Mouse (Mus musculus): ENCODE data around the gene Gcsh. TPM values are rescaled to one million over a fixed set of nuclear protein-coding genes. Genes with fewer than 3 reads are reported as not detected.

Gene Gcsh
- total RNA-seq (2021) = 10 to 100 TPM; 43.9 to 50.1 TPM
- long read RNA-seq, transcript Gcsh-201 (5 exons, 1,443 nt) = major isoform, 37 of 40 reads
- long read RNA-seq, partial matches to known transcripts = 2 of 40 reads
- long read RNA-seq, other reads (novel, unspliced or antisense) = 1 of 40 reads

GRCm38 (mm10) chr8:116993095-116993867 is at the start of gene Gcsh:
Gene Gcsh, minus strand, starts transcription at chr8:116993537.
- DNase-seq (ENCODE audit: low spot score in 2 of 2) = peak; percentile 98 to 99

- peak in 1 of 2 experiments; percentile 16 for DNase-seq (ENCODE audit: low spot score in 2 of 2)
Measured at GRCm38 (mm10) chr8:117039843-117040242, 46.5 kb upstream of the Gcsh start.

GRCm38 (mm10) chr8:117037374-117037935 is 44.1 kb upstream of the Gcsh start:
- no peak for DNase-seq (ENCODE audit: low spot score in 2 of 2)

- DNase-seq (ENCODE audit: low spot score in 2 of 2) = no peak
Measured at GRCm38 (mm10) chr8:117033393-117033792, 40.1 kb upstream of the Gcsh start.

- DNase-seq (ENCODE audit: low spot score in 2 of 2) = no peak
Measured at GRCm38 (mm10) chr8:117032609-117033008, 39.3 kb upstream of the Gcsh start.

- DNase-seq (ENCODE audit: low spot score in 2 of 2) = no peak
Measured at GRCm38 (mm10) chr8:117031476-117031875, 38.1 kb upstream of the Gcsh start.

- no peak for DNase-seq (ENCODE audit: low spot score in 2 of 2)
Measured at GRCm38 (mm10) chr8:117028686-117029085, 35.3 kb upstream of the Gcsh start.

- DNase-seq (ENCODE audit: low spot score in 2 of 2) = no peak
Measured at GRCm38 (mm10) chr8:117027601-117028000, 34.3 kb upstream of the Gcsh start.

GRCm38 (mm10) chr8:117022297-117022993 is 29.1 kb upstream of the Gcsh start:
- peak in 1 of 2 experiments; percentile 19 for DNase-seq (ENCODE audit: low spot score in 2 of 2)

- DNase-seq (ENCODE audit: low spot score in 2 of 2) = peak; percentile 32 to 44
Measured at GRCm38 (mm10) chr8:117019323-117020275, 26.3 kb upstream of the Gcsh start.

- DNase-seq (ENCODE audit: low spot score in 2 of 2) = no peak
Measured at GRCm38 (mm10) chr8:117017896-117018295, 24.6 kb upstream of the Gcsh start.

- DNase-seq (ENCODE audit: low spot score in 2 of 2) = no peak
Measured at GRCm38 (mm10) chr8:117017006-117017405, 23.7 kb upstream of the Gcsh start.

- DNase-seq (ENCODE audit: low spot score in 2 of 2) = no peak
Measured at GRCm38 (mm10) chr8:117015670-117016069, 22.3 kb upstream of the Gcsh start.

GRCm38 (mm10) chr8:117011366-117011765 is 18.0 kb upstream of the Gcsh start:
- DNase-seq (ENCODE audit: low spot score in 2 of 2) = no peak

GRCm38 (mm10) chr8:116994016-116994716 is 829 bp upstream of the Gcsh start:
- no peak for DNase-seq (ENCODE audit: low spot score in 2 of 2)

- DNase-seq (ENCODE audit: low spot score in 2 of 2) = peak in 1 of 2 experiments; percentile 18
Measured at GRCm38 (mm10) chr8:116992176-116992971, 963 bp downstream of the Gcsh start.

GRCm38 (mm10) chr8:116991241-116991640 is 2.1 kb downstream of the Gcsh start:
- no peak for DNase-seq (ENCODE audit: low spot score in 2 of 2)

GRCm38 (mm10) chr8:116989842-116990241 is 3.5 kb downstream of the Gcsh start:
- DNase-seq (ENCODE audit: low spot score in 2 of 2) = no peak

- DNase-seq (ENCODE audit: low spot score in 2 of 2) = peak; percentile 28 to 73
Measured at GRCm38 (mm10) chr8:116980117-116980516, 13.2 kb downstream of the Gcsh start.

All from layer of hippocampus, adult 18-20 months (tissue).